Mouse (Mus musculus) urinary bladder, adult 18-20 months (tissue): ENCODE data around the gene Gtsf2.

Experiments
- DNase-seq, 2 experiments: peaks; one replicate each; pipeline ENCODE4 v3.0.0; 2022; ENCODE audit warnings: low spot score in 2 of 2, mixed read lengths in 2 of 2

The Gtsf2 gene

GRCm38 (mm10) chr15:103393577-103393976, 54.7 kb downstream of the Gtsf2 start:
- no peak for DNase-seq
